Mouse (Mus musculus): ENCODE measurements around the gene BC017158. TPM values are rescaled to one million over a fixed set of nuclear protein-coding genes. Genes with fewer than 3 reads are reported as not detected.

BC017158 gene
- polyA plus RNA-seq, 1 experiment from 2014 or later = 9.6 TPM

DNA sequence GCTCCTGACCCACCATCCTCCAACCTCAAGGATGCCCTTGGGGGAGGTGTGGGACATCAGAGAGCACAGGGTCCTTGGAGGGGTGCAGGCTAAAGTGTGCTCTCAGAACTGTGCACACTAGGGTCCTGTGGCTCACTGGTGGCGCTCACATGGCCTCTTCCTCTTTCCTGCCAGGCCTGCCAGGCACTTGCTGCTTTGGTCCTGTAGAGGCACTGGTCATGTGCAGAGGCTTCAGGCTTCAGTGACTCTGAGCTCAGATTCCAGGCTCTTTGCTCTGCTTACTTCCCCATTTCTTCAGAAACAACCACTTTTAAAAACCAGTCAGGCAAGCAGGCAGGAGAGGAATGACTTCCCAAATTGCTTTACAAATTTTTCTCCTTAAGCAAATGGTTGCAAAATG, 34.9 kb upstream of the BC017158 start:
- peak; percentile 49 for TF ChIP-seq CTCF (IDR thresholded peaks at IDR 0.05; ENCODE audit: low read depth)
- no peak for TF ChIP-seq EP300 (IDR thresholded peaks at IDR 0.05; ENCODE audit: low read depth)
- Histone ChIP-seq H3K36me3 (replicated peaks; ENCODE audit: insufficient read depth, low read length) (no peaks in the 10 kb centered on the region), H3K27me3 (ENCODE audit: insufficient read depth, low read length) (no peaks in the 10 kb centered on the region), H3K4me3 (ENCODE audit: low read depth, low read length) (no peak overlapping the region), H3K4me2 (ENCODE audit: low read depth, low read length) (no peak overlapping the region), H3K4me1 (ENCODE audit: insufficient read depth) (no peaks in the 10 kb centered on the region), H3K27ac (ENCODE audit: low read depth) (no peak overlapping the region), H3K9me3 (ENCODE audit: low read length) (0 out of 2 replicates have a peak, but pooled peaks cover 3% of the 10 kb centered on the region), H3K9ac (replicated peaks) (no peak overlapping the region)
- WGBS (ENCODE audit: insufficient replicate concordance) = 33% methylated on average over 1 of the region's 1 CpGs
- ATAC-seq (peak; percentile 47; the same call in 1 of the 2 replicates), DNase-seq (peak; percentile 46)

DNA sequence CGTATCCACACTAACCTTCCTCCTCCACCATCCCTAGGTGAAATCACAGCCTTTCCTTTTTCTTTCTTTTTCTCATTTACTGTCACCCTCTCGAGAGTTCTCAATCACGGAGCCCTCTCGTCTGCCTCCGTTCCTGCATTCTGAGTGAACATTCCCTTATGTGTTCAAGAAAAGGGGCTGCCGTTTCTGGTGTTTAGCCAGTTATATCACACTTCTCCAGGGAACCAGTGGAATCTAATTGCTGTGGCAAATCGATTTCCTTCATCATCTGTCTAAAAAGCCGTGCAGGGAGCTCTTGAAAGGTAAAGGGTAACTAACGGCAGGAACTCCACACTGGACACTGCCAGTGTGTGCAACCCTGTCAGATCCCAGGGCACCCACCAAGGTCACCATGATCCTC, 33.0 kb upstream of the BC017158 start:
- Histone ChIP-seq H3K36me3 (replicated peaks; ENCODE audit: insufficient read depth, low read length) (no peaks in the 10 kb centered on the region), H3K9ac (replicated peaks) (no peak overlapping the region), H3K4me2 (ENCODE audit: low read depth, low read length) (no peak overlapping the region), H3K9me3 (ENCODE audit: low read length) (no peaks in the 10 kb centered on the region), H3K27me3 (ENCODE audit: insufficient read depth, low read length) (no peaks in the 10 kb centered on the region), H3K4me1 (ENCODE audit: insufficient read depth) (no peaks in the 10 kb centered on the region), H3K27ac (ENCODE audit: low read depth) (no peak overlapping the region), H3K4me3 (ENCODE audit: low read depth, low read length) (no peak overlapping the region)
- no peak for DNase-seq
- TF ChIP-seq CTCF (IDR thresholded peaks at IDR 0.05; ENCODE audit: low read depth) (no peak), EP300 (IDR thresholded peaks at IDR 0.05; ENCODE audit: low read depth) (no peak)
- no peak for ATAC-seq
- 70% methylated on average over 9 of the region's 9 CpGs for WGBS (ENCODE audit: insufficient replicate concordance)

DNA sequence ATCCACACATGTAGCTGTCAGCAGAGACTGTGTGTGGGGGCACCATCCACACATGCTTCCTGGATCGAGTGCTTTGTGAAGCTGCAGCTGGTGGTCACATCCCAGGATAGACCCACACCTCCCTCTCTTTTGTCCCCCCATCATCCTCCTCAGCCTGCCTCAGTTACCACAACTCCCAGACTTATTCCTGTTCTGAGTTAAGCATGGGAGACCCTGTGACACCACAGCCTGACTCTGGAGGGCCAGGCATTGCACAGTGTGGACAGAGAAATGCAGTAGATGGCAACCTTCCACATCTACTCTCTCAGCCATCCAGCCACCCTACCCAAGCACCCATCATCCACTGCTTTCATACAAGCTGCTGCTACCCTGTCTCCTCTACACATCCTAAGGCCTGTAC, 27.0 kb upstream of the BC017158 start:
- Histone ChIP-seq H3K36me3 (replicated peaks; ENCODE audit: insufficient read depth, low read length) (no peaks in the 10 kb centered on the region), H3K27ac (ENCODE audit: low read depth) (no peak overlapping the region), H3K27me3 (ENCODE audit: insufficient read depth, low read length) (no peaks in the 10 kb centered on the region), H3K4me2 (ENCODE audit: low read depth, low read length) (no peak overlapping the region), H3K4me3 (ENCODE audit: low read depth, low read length) (no peak overlapping the region), H3K4me1 (ENCODE audit: insufficient read depth) (no peaks in the 10 kb centered on the region), H3K9me3 (ENCODE audit: low read length) (no peaks in the 10 kb centered on the region), H3K9ac (replicated peaks) (no peak overlapping the region)
- 71% methylated on average over 1 of the region's 1 CpGs for WGBS (ENCODE audit: insufficient replicate concordance)
- ATAC-seq (no peak), DNase-seq (no peak)
- TF ChIP-seq CTCF (IDR thresholded peaks at IDR 0.05; ENCODE audit: low read depth) (no peak), EP300 (IDR thresholded peaks at IDR 0.05; ENCODE audit: low read depth) (no peak)

- Histone ChIP-seq H3K9me3 (ENCODE audit: low read length) (no peaks in the 10 kb centered on the region), H3K4me2 (ENCODE audit: low read depth, low read length) (no peak overlapping the region; the same call in 1 of the 2 replicates), H3K36me3 (replicated peaks; ENCODE audit: insufficient read depth, low read length) (no peaks in the 10 kb centered on the region), H3K4me3 (ENCODE audit: low read depth, low read length) (no peak overlapping the region), H3K4me1 (ENCODE audit: insufficient read depth) (no peaks in the 10 kb centered on the region), H3K27me3 (ENCODE audit: insufficient read depth, low read length) (no peaks in the 10 kb centered on the region), H3K9ac (replicated peaks) (no peak overlapping the region), H3K27ac (ENCODE audit: low read depth) (peak overlapping the region; percentile 62; the same call in 1 of the 2 replicates)
- TF ChIP-seq CTCF (IDR thresholded peaks at IDR 0.05; ENCODE audit: low read depth) = no peak
- TF ChIP-seq EP300 (IDR thresholded peaks at IDR 0.05; ENCODE audit: low read depth) = no peak
- DNase-seq (peak; percentile 17), ATAC-seq (peak; percentile 35)
- 59% methylated on average over 7 of the region's 7 CpGs for WGBS (ENCODE audit: insufficient replicate concordance)
These were observed 23.3 kb upstream of the BC017158 start for GRCm38 (mm10) chr7:128321260-128321659.

DNA sequence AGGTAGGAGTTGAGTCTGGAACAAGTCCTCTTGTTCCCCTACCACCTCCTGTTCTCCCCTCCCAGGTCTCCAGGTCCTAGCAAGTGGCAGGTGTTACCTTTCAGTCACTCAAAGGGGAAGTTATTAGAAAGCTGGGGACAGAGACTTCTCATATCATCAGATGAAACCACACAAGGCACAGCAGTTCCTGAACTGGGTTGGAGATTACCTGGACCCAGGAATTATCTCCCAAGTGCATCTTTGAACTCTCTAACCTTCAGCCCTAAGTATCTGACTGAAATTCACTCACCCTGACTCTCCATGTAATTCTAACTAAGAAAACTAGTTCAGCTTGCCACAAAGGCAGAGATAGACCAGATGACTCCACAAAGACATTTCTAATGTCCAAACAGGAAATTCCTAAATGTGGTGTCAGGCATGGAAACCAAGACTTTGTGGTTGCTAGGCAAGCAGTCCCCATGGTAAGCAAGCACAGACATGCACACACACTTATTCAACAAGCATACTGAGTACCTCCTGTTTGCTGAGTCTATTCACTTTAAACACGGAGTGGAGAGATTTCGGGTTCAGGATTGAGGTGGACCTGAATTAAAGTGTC, 22.3 kb upstream of the BC017158 start:
- H3K4me3 ChIP-seq (ENCODE audit: low read depth, low read length) = no peak overlapping the region
- ATAC-seq = no peak
- H3K27ac ChIP-seq (ENCODE audit: low read depth) = peak overlapping the region; percentile 62
- no peak overlapping the region for H3K9ac ChIP-seq (replicated peaks)
- no peaks in the 10 kb centered on the region for H3K4me1 ChIP-seq (ENCODE audit: insufficient read depth)
- no peaks in the 10 kb centered on the region for H3K27me3 ChIP-seq (ENCODE audit: insufficient read depth, low read length)
- H3K36me3 ChIP-seq (replicated peaks; ENCODE audit: insufficient read depth, low read length) = no peaks in the 10 kb centered on the region
- 66% methylated on average over 2 of the region's 2 CpGs for WGBS (ENCODE audit: insufficient replicate concordance)
- DNase-seq = no peak
- TF ChIP-seq CTCF (IDR thresholded peaks at IDR 0.05; ENCODE audit: low read depth) (no peak), EP300 (IDR thresholded peaks at IDR 0.05; ENCODE audit: low read depth) (no peak)
- H3K9me3 ChIP-seq (ENCODE audit: low read length) = no peaks in the 10 kb centered on the region
- no peak overlapping the region for H3K4me2 ChIP-seq (ENCODE audit: low read depth, low read length)

- H3K27ac ChIP-seq (ENCODE audit: low read depth) = no peak overlapping the region
- no peak overlapping the region for H3K9ac ChIP-seq (replicated peaks)
- H3K9me3 ChIP-seq (ENCODE audit: low read length) = no peaks in the 10 kb centered on the region
- 88% methylated on average over 7 of the region's 7 CpGs for WGBS (ENCODE audit: insufficient replicate concordance)
- TF ChIP-seq CTCF (IDR thresholded peaks at IDR 0.05; ENCODE audit: low read depth) (no peak), EP300 (IDR thresholded peaks at IDR 0.05; ENCODE audit: low read depth) (no peak)
- H3K4me2 ChIP-seq (ENCODE audit: low read depth, low read length) = no peak overlapping the region
- H3K27me3 ChIP-seq (ENCODE audit: insufficient read depth, low read length) = no peaks in the 10 kb centered on the region
- no peaks in the 10 kb centered on the region for H3K4me1 ChIP-seq (ENCODE audit: insufficient read depth)
- DNase-seq (peak; percentile 11), ATAC-seq (no peak)
- H3K4me3 ChIP-seq (ENCODE audit: low read depth, low read length) = no peak overlapping the region
- H3K36me3 ChIP-seq (replicated peaks; ENCODE audit: insufficient read depth, low read length) = no peaks in the 10 kb centered on the region
These were observed 21.2 kb upstream of the BC017158 start for GRCm38 (mm10) chr7:128319140-128319539.
